Mouse (Mus musculus): ENCODE data around the gene Cox5b. TPM values are rescaled to one million over a fixed set of nuclear protein-coding genes. Genes with fewer than 3 reads are reported as not detected.
A peak's percentile ranks its signal among the peaks of the same experiment; 100 is the strongest.

Cox5b gene
- polyA plus RNA-seq, 1 experiment from 2014 or later = 531 TPM

GRCm38 (mm10) chr1:36707797-36708196, 16.5 kb downstream of the Cox5b start:
- H3K36me3 ChIP-seq (ENCODE audit: control insufficient read depth, insufficient read depth, low read length) = peaks cover 17% of the 10 kb centered on the region; the same call in 1 of the 2 replicates
- ATAC-seq (ENCODE audit: low FRiP score) (no peak), DNase-seq (ENCODE audit: low spot score, missing footprints) (no peak)
- no peak overlapping the region for H3K4me2 ChIP-seq
- H3K4me1 ChIP-seq (ENCODE audit: control insufficient read depth, insufficient read depth, low read length) = peaks cover 13% of the 10 kb centered on the region
- H3K9me3 ChIP-seq (ENCODE audit: control insufficient read depth, low read length) = no peaks in the 10 kb centered on the region
- no peak overlapping the region for H3K27ac ChIP-seq (ENCODE audit: low read depth, low read length)
- no peaks in the 10 kb centered on the region for H3K27me3 ChIP-seq (ENCODE audit: control insufficient read depth, insufficient read depth, low read length)
- 78% methylated on average over 3 of the region's 3 CpGs for WGBS
- no peak overlapping the region for H3K4me3 ChIP-seq (ENCODE audit: low read depth, low read length)
- no peak overlapping the region for H3K9ac ChIP-seq (ENCODE audit: low read length)

GRCm38 (mm10) chr1:36708626-36709025, 17.4 kb downstream of the Cox5b start:
- H3K27ac ChIP-seq (ENCODE audit: low read depth, low read length) = no peak overlapping the region
- H3K4me3 ChIP-seq (ENCODE audit: low read depth, low read length) = peak overlapping the region; percentile 92
- H3K4me1 ChIP-seq (ENCODE audit: control insufficient read depth, insufficient read depth, low read length) = peaks cover 13% of the 10 kb centered on the region
- H3K4me2 ChIP-seq = peak overlapping the region; percentile 61
- no peak for ATAC-seq (ENCODE audit: low FRiP score)
- no peaks in the 10 kb centered on the region for H3K27me3 ChIP-seq (ENCODE audit: control insufficient read depth, insufficient read depth, low read length)
- DNase-seq (ENCODE audit: low spot score, missing footprints) = no peak
- H3K9ac ChIP-seq (ENCODE audit: low read length) = peak overlapping the region; percentile 92
- 85% methylated on average over 1 of the region's 1 CpGs for WGBS
- H3K36me3 ChIP-seq (ENCODE audit: control insufficient read depth, insufficient read depth, low read length) = peaks cover 13% of the 10 kb centered on the region; the same call in 1 of the 2 replicates
- no peaks in the 10 kb centered on the region for H3K9me3 ChIP-seq (ENCODE audit: control insufficient read depth, low read length)

DNA sequence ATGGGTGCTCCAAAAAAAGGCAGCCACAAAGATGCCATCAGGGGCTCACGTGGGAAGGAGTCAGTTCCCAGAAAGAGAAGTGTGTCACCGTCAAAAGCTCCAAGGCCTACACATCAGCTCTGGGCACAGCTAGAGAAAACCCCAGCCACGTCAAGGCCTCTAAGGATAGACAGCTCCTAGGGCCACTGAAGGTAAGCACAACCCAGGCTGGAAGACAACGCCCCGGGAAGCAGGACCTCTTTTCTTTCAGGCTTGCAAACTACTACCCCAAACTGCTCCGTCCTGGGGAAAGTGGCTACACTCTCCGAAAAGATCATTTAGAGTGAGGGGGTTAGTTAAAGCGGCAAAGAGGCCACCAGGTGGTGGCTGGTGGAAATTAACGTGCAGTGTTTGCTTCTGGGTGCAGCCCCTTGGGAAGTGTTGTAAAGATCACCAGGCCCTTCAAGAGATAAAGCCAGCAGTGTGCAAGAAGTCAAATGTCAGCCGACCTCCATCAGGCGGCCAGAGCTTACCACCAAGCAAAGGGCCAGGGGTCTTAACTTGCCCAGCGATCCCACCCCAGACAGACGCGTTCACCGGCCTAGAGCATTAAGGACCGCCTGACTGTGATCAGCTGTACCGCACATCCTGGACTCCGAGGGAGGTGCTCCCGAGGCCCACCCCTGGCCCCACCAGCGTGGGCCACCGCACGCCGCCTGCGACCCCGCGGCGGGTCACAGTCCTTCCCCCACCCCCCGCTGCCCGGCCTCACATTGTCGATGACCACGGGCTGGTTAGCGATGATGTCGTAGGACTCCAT, 18.0 kb downstream of the Cox5b start:
- peaks cover 13% of the 10 kb centered on the region for H3K4me1 ChIP-seq (ENCODE audit: control insufficient read depth, insufficient read depth, low read length)
- H3K27me3 ChIP-seq (ENCODE audit: control insufficient read depth, insufficient read depth, low read length) = no peaks in the 10 kb centered on the region
- peak overlapping the region; percentile 92 for H3K4me3 ChIP-seq (ENCODE audit: low read depth, low read length)
- H3K27ac ChIP-seq (ENCODE audit: low read depth, low read length) = peak overlapping the region; percentile 67
- ATAC-seq (ENCODE audit: low FRiP score) = peak; percentile 82
- H3K36me3 ChIP-seq (ENCODE audit: control insufficient read depth, insufficient read depth, low read length) = peaks cover 8% of the 10 kb centered on the region; the same call in 1 of the 2 replicates
- H3K9me3 ChIP-seq (ENCODE audit: control insufficient read depth, low read length) = no peaks in the 10 kb centered on the region
- 2% methylated on average over 33 of the region's 33 CpGs for WGBS
- H3K4me2 ChIP-seq = peak overlapping the region; percentile 61
- peak; percentile 86 for DNase-seq (ENCODE audit: low spot score, missing footprints)
- H3K9ac ChIP-seq (ENCODE audit: low read length) = peak overlapping the region; percentile 92

GRCm38 (mm10) chr1:36709854-36710280, 18.6 kb downstream of the Cox5b start, which contains the start of gene 4933424G06Rik:
TSS of gene 4933424G06Rik (plus strand) at chr1:36710149.
- DNase-seq (ENCODE audit: low spot score, missing footprints) (peak; percentile 99), ATAC-seq (ENCODE audit: low FRiP score) (peak; percentile 97)
- H3K4me1 ChIP-seq (ENCODE audit: control insufficient read depth, insufficient read depth, low read length) = peaks cover 13% of the 10 kb centered on the region
- H3K4me2 ChIP-seq = peak within 1 kb of the TSS; percentile 61
- under 1% methylated on average over 29 of the region's 29 CpGs for WGBS
- H3K9me3 ChIP-seq (ENCODE audit: control insufficient read depth, low read length) = no peaks in the 10 kb centered on the region
- H3K36me3 ChIP-seq (ENCODE audit: control insufficient read depth, insufficient read depth, low read length) = peaks cover 3% of the 10 kb centered on the region; the same call in 1 of the 2 replicates
- peak within 1 kb of the TSS; percentile 92 for H3K4me3 ChIP-seq (ENCODE audit: low read depth, low read length)
- no peaks in the 10 kb centered on the region for H3K27me3 ChIP-seq (ENCODE audit: control insufficient read depth, insufficient read depth, low read length)
- peak within 1 kb of the TSS; percentile 92 for H3K9ac ChIP-seq (ENCODE audit: low read length)
- peak within 1 kb of the TSS; percentile 67 for H3K27ac ChIP-seq (ENCODE audit: low read depth, low read length)

DNA sequence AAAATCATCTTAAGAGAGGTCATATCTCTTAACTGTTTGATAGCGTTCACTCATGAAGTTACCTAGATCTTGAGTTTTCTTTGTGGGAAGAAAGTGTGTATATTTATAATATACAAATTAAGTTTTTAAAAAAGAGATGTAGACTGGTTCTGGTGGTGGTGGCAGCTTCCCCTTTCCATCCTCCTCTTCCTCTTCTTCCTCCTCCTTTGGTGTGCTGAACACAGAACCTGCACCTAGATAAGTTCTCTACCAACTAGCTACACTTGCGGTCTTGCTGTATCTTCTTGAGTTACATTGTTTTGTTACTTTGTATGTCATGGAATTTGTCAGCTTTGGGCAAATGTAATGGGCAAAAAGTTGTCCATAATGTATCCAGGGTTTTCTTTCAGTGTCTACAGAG, 19.9 kb downstream of the Cox5b start:
- Histone ChIP-seq H3K9me3 (ENCODE audit: control insufficient read depth, low read length) (no peaks in the 10 kb centered on the region), H3K4me3 (ENCODE audit: low read depth, low read length) (no peak overlapping the region), H3K27me3 (ENCODE audit: control insufficient read depth, insufficient read depth, low read length) (no peaks in the 10 kb centered on the region), H3K4me2 (no peak overlapping the region), H3K27ac (ENCODE audit: low read depth, low read length) (no peak overlapping the region), H3K36me3 (ENCODE audit: control insufficient read depth, insufficient read depth, low read length) (no peaks in the 10 kb centered on the region), H3K4me1 (ENCODE audit: control insufficient read depth, insufficient read depth, low read length) (peaks cover 13% of the 10 kb centered on the region), H3K9ac (ENCODE audit: low read length) (no peak overlapping the region)
- no peak for ATAC-seq (ENCODE audit: low FRiP score)
- WGBS = 98% methylated on average over 2 of the region's 2 CpGs
- DNase-seq (ENCODE audit: low spot score, missing footprints) = no peak

DNA sequence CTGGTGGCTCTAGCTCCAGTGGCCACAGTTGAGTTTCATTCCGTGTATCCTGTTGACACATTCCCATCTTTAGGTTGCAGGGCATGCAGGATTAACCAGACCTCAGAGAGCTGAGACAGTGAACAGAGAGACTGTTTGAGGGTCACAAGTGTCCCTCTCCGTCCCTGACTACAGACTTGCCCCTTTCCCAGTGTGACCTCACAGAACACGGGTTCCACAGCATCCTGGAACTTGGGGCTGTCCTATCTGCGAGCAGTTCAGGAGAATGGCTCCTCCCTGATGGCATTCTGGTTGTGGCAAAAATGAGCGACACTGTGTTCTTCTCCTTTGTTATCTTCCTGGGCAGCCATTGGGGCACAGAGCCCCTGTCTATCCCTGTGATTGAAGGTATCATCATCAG, 23.1 kb downstream of the Cox5b start, which contains the start of gene Actr1b:
TSS of gene Actr1b (minus strand) at position 112 of the 400 bp plus-strand sequence.
- 84% methylated on average over 5 of the region's 5 CpGs for WGBS

GRCm38 (mm10) chr1:36718786-36719185, 27.5 kb downstream of the Cox5b start:
- Histone ChIP-seq H3K4me3 (ENCODE audit: low read depth, low read length) (no peak overlapping the region), H3K4me2 (no peak overlapping the region), H3K27ac (ENCODE audit: low read depth, low read length) (no peak overlapping the region), H3K9me3 (ENCODE audit: control insufficient read depth, low read length) (no peaks in the 10 kb centered on the region), H3K9ac (ENCODE audit: low read length) (no peak overlapping the region), H3K36me3 (ENCODE audit: control insufficient read depth, insufficient read depth, low read length) (no peaks in the 10 kb centered on the region), H3K4me1 (ENCODE audit: control insufficient read depth, insufficient read depth, low read length) (no peaks in the 10 kb centered on the region), H3K27me3 (ENCODE audit: control insufficient read depth, insufficient read depth, low read length) (no peaks in the 10 kb centered on the region)
- ATAC-seq (ENCODE audit: low FRiP score) (no peak), DNase-seq (ENCODE audit: low spot score, missing footprints) (no peak)
- 86% methylated on average over 1 of the region's 1 CpGs for WGBS

More for the DNA sequence above, 23.1 kb downstream of the Cox5b start, which contains the start of gene Actr1b:
- DNase-seq (ENCODE audit: low spot score, missing footprints) (no peak), ATAC-seq (ENCODE audit: low FRiP score) (no peak)
- H3K27me3 ChIP-seq (ENCODE audit: control insufficient read depth, insufficient read depth, low read length) = no peaks in the 10 kb centered on the region
- no peak within 1 kb of the TSS for H3K4me3 ChIP-seq (ENCODE audit: low read depth, low read length)
- H3K4me1 ChIP-seq (ENCODE audit: control insufficient read depth, insufficient read depth, low read length) = no peaks in the 10 kb centered on the region
- no peaks in the 10 kb centered on the region for H3K9me3 ChIP-seq (ENCODE audit: control insufficient read depth, low read length)
- no peak within 1 kb of the TSS for H3K9ac ChIP-seq (ENCODE audit: low read length)
- H3K36me3 ChIP-seq (ENCODE audit: control insufficient read depth, insufficient read depth, low read length) = no peaks in the 10 kb centered on the region
- H3K4me2 ChIP-seq = no peak within 1 kb of the TSS
- H3K27ac ChIP-seq (ENCODE audit: low read depth, low read length) = no peak within 1 kb of the TSS

DNA sequence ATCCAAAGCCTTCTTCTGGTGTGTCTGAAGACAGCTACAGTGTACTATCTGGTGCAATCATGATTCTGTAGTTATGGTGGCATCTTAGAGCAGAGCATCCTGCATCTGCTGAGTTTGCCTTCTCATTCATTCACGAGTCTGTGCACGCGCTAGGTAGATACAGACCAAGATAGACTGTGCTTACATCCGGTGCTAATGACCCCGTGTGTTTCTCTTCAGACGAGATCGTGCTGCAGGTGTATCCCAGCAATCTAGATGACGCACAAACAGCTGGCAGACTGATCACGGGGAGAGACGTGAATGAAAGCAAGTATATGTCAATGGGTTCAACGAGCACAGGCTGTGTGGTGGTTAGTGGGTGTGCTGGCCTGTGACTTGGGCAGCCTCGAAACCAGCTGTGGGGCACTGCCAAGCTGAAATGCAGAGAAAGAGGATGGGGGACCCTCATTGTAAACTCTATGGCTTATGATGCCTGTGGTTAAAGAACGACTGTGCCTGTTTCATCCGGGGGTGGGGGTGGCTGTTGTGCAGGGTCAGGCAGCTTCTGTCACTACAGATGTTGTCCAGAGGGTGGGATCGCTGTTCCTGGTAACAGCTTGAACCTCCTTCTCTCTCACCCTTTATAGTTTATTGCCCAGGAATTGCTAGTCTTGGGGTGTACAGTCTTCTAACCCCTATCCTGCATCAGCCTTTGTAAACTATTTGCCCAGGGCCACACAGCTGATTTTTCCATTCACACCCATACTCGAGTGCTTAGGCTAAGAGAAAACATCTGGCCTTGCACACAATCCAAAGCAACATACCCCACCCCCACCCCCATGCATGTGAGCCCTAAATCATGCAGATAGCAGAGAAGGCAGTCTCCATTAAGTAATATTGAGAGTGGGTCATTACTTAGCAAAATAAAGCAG, 32.2 kb downstream of the Cox5b start:
- Histone ChIP-seq H3K36me3 (ENCODE audit: control insufficient read depth, insufficient read depth, low read length) (no peaks in the 10 kb centered on the region), H3K4me1 (ENCODE audit: control insufficient read depth, insufficient read depth, low read length) (no peaks in the 10 kb centered on the region), H3K4me3 (ENCODE audit: low read depth, low read length) (no peak overlapping the region), H3K9ac (ENCODE audit: low read length) (no peak overlapping the region), H3K27ac (ENCODE audit: low read depth, low read length) (no peak overlapping the region), H3K9me3 (ENCODE audit: control insufficient read depth, low read length) (no peaks in the 10 kb centered on the region), H3K4me2 (no peak overlapping the region), H3K27me3 (ENCODE audit: control insufficient read depth, insufficient read depth, low read length) (no peaks in the 10 kb centered on the region)
- DNase-seq (ENCODE audit: low spot score, missing footprints) (no peak), ATAC-seq (ENCODE audit: low FRiP score) (no peak)
- WGBS = 77% methylated on average over 16 of the region's 16 CpGs

Measured in midbrain, embryonic 11.5 days (tissue).